Mouse (Mus musculus) hindbrain, embryonic 10.5 days (tissue): ENCODE data around the gene Mthfd1l. TPM values are rescaled to one million over a fixed set of nuclear protein-coding genes. Genes with fewer than 3 reads are reported as not detected.

ENCODE experiments used
- DNase-seq: peaks from one replicate; pipeline ENCODE4 v3.0.0-alpha.2; 2017; ENCODE audit warnings: low spot score
- H3K27ac ChIP-seq: fragments of 300-500 bp; sonication (generic); 2 replicates; pipeline ENCODE4 v1.5.1; 2016; ENCODE audit warnings: mild to moderate bottlenecking, moderate library complexity
- H3K27me3 ChIP-seq: fragments of 300-500 bp; sonication (generic); 2 replicates; pipeline ENCODE4 v1.6.1; 2016; ENCODE audit warnings: mild to moderate bottlenecking; ENCODE audit not compliant: poor library complexity, insufficient read depth, severe bottlenecking
- H3K36me3 ChIP-seq: fragments of 300-500 bp; sonication (generic); 2 replicates; pipeline ENCODE4 v1.6.1; 2016; ENCODE audit warnings: mild to moderate bottlenecking, moderate library complexity
- H3K4me1 ChIP-seq: fragments of 300-500 bp; sonication (generic); replicated peaks from 2 replicates; pipeline ENCODE4 v1.6.1; 2016; ENCODE audit warnings: mild to moderate bottlenecking
- H3K4me3 ChIP-seq: fragments of 300-500 bp; sonication (generic); 2 replicates; pipeline ENCODE4 v1.5.1; 2016; ENCODE audit warnings: mild to moderate bottlenecking, moderate library complexity
- H3K9me3 ChIP-seq: fragments of 300-500 bp; sonication (generic); 2 replicates; pipeline ENCODE4 v1.6.1; 2016; ENCODE audit warnings: mild to moderate bottlenecking, moderate library complexity
- WGBS: fragments of 180-500 bp; shearing (Covaris S2); methylation state at CpG from one replicate; pipeline ENCODE4 v1.1.7; 2016; 5-methylcytosine and 5-hydroxymethylcytosine counted together
- polyA plus RNA-seq: library from polyadenylated mRNA; unstranded; fragments of >200 nt; fragmentation: Nextera tagmentation; extraction: Ambion mirVana; gene quantifications from 2 replicates; pipeline ENCODE4 v1.2.1, GENCODE M21; 2016

Gene Mthfd1l
- polyA plus RNA-seq, 1 experiment from 2014 or later, result 14.0 TPM

GRCm38 (mm10) chr10:3990295-3990883 is 17.5 kb downstream of the Mthfd1l start:
- Histone ChIP-seq H3K4me3 (no peak overlapping the region), H3K9me3 (no peaks in the 10 kb centered on the region), H3K36me3 (peaks cover 61% of the 10 kb centered on the region), H3K4me1 (no peaks in the 10 kb centered on the region), H3K27me3 (no peaks in the 10 kb centered on the region), H3K27ac (no peak overlapping the region)
- 94% methylated on average over 6 of the region's 6 CpGs for WGBS
- DNase-seq, result no peak

GRCm38 (mm10) chr10:3993365-3994102 is 20.6 kb downstream of the Mthfd1l start:
- peaks cover 62% of the 10 kb centered on the region for H3K36me3 ChIP-seq
- no peaks in the 10 kb centered on the region for H3K9me3 ChIP-seq
- no peaks in the 10 kb centered on the region for H3K4me1 ChIP-seq
- 91% methylated on average over 8 of the region's 8 CpGs for WGBS
- no peaks in the 10 kb centered on the region for H3K27me3 ChIP-seq
- DNase-seq, result no peak
- no peak overlapping the region for H3K27ac ChIP-seq
- H3K4me3 ChIP-seq, result no peak overlapping the region

GRCm38 (mm10) chr10:3995277-3995676 is 22.4 kb downstream of the Mthfd1l start:
- no peaks in the 10 kb centered on the region for H3K9me3 ChIP-seq
- WGBS, result 83% methylated on average over 4 of the region's 4 CpGs
- no peak for DNase-seq
- peaks cover 58% of the 10 kb centered on the region for H3K36me3 ChIP-seq
- H3K4me3 ChIP-seq, result no peak overlapping the region
- H3K27ac ChIP-seq, result no peak overlapping the region
- no peaks in the 10 kb centered on the region for H3K27me3 ChIP-seq
- H3K4me1 ChIP-seq, result no peaks in the 10 kb centered on the region

GRCm38 (mm10) chr10:3996170-3996876 is 23.4 kb downstream of the Mthfd1l start:
- WGBS, result 60% methylated on average over 15 of the region's 15 CpGs
- Histone ChIP-seq H3K9me3 (no peaks in the 10 kb centered on the region), H3K4me3 (no peak overlapping the region), H3K27me3 (no peaks in the 10 kb centered on the region), H3K36me3 (peaks cover 54% of the 10 kb centered on the region), H3K4me1 (no peaks in the 10 kb centered on the region), H3K27ac (no peak overlapping the region)
- peak; percentile 82 for DNase-seq

GRCm38 (mm10) chr10:3997851-3998426 is 25.0 kb downstream of the Mthfd1l start:
- WGBS, result 84% methylated on average over 7 of the region's 7 CpGs

GRCm38 (mm10) chr10:4002711-4003110 is 29.8 kb downstream of the Mthfd1l start:
- H3K9me3 ChIP-seq, result no peaks in the 10 kb centered on the region
- DNase-seq, result no peak
- no peak overlapping the region for H3K4me3 ChIP-seq
- peaks cover 27% of the 10 kb centered on the region for H3K36me3 ChIP-seq
- no peaks in the 10 kb centered on the region for H3K27me3 ChIP-seq
- WGBS, result 93% methylated on average over 5 of the region's 5 CpGs
- H3K4me1 ChIP-seq, result no peaks in the 10 kb centered on the region
- H3K27ac ChIP-seq, result no peak overlapping the region

More at GRCm38 (mm10) chr10:3997851-3998426, 25.0 kb downstream of the Mthfd1l start:
- no peak overlapping the region for H3K4me3 ChIP-seq
- DNase-seq, result no peak
- peaks cover 42% of the 10 kb centered on the region for H3K36me3 ChIP-seq
- H3K27me3 ChIP-seq, result no peaks in the 10 kb centered on the region
- H3K4me1 ChIP-seq, result no peaks in the 10 kb centered on the region
- H3K9me3 ChIP-seq, result no peaks in the 10 kb centered on the region
- H3K27ac ChIP-seq, result no peak overlapping the region

- no peak for DNase-seq
- Histone ChIP-seq H3K27me3 (no peaks in the 10 kb centered on the region), H3K27ac (no peak overlapping the region), H3K4me3 (no peak overlapping the region), H3K36me3 (peaks cover 20% of the 10 kb centered on the region), H3K9me3 (no peaks in the 10 kb centered on the region), H3K4me1 (no peaks in the 10 kb centered on the region)
- 86% methylated on average over 7 of the region's 7 CpGs for WGBS
These were observed 32.3 kb downstream of the Mthfd1l start for GRCm38 (mm10) chr10:4005191-4005590.

- H3K9me3 ChIP-seq, result no peaks in the 10 kb centered on the region
- no peaks in the 10 kb centered on the region for H3K27me3 ChIP-seq
- H3K4me3 ChIP-seq, result no peak overlapping the region
- WGBS, result 81% methylated on average over 7 of the region's 7 CpGs
- H3K4me1 ChIP-seq, result no peaks in the 10 kb centered on the region
- peaks cover 15% of the 10 kb centered on the region for H3K36me3 ChIP-seq
- no peak for DNase-seq
- no peak overlapping the region for H3K27ac ChIP-seq
These were observed 33.5 kb downstream of the Mthfd1l start for GRCm38 (mm10) chr10:4006296-4007015.

GRCm38 (mm10) chr10:4022628-4023303 is 49.8 kb downstream of the Mthfd1l start:
- Histone ChIP-seq H3K4me1 (no peaks in the 10 kb centered on the region), H3K27me3 (no peaks in the 10 kb centered on the region), H3K27ac (no peak overlapping the region), H3K36me3 (peaks cover 37% of the 10 kb centered on the region), H3K4me3 (no peak overlapping the region), H3K9me3 (no peaks in the 10 kb centered on the region)
- no peak for DNase-seq
- 92% methylated on average over 14 of the region's 14 CpGs for WGBS

GRCm38 (mm10) chr10:4026616-4027015 is 53.7 kb downstream of the Mthfd1l start:
- no peaks in the 10 kb centered on the region for H3K27me3 ChIP-seq
- DNase-seq, result no peak
- H3K27ac ChIP-seq, result no peak overlapping the region
- peaks cover 36% of the 10 kb centered on the region for H3K36me3 ChIP-seq
- no peaks in the 10 kb centered on the region for H3K9me3 ChIP-seq
- no peak overlapping the region for H3K4me3 ChIP-seq
- WGBS, result 89% methylated on average over 4 of the region's 4 CpGs
- no peaks in the 10 kb centered on the region for H3K4me1 ChIP-seq

GRCm38 (mm10) chr10:4027466-4027865 is 54.5 kb downstream of the Mthfd1l start:
- Histone ChIP-seq H3K27me3 (no peaks in the 10 kb centered on the region), H3K4me1 (no peaks in the 10 kb centered on the region), H3K4me3 (no peak overlapping the region), H3K9me3 (no peaks in the 10 kb centered on the region), H3K36me3 (peaks cover 39% of the 10 kb centered on the region), H3K27ac (no peak overlapping the region)
- 83% methylated on average over 4 of the region's 4 CpGs for WGBS
- DNase-seq, result no peak

GRCm38 (mm10) chr10:4028851-4029442 is 56.0 kb downstream of the Mthfd1l start:
- WGBS, result 93% methylated on average over 15 of the region's 15 CpGs
- Histone ChIP-seq H3K4me1 (no peaks in the 10 kb centered on the region), H3K36me3 (peaks cover 39% of the 10 kb centered on the region), H3K27me3 (no peaks in the 10 kb centered on the region), H3K9me3 (no peaks in the 10 kb centered on the region), H3K4me3 (no peak overlapping the region), H3K27ac (no peak overlapping the region)
- DNase-seq, result no peak
